Mouse (Mus musculus) A20 (cell line): Measurements from ENCODE around the gene Ank3.

Experiments used
- DNase-seq: peaks from one replicate; pipeline ENCODE4 v3.0.0-alpha.2; 2011; ENCODE audit warnings: low read depth, low spot score

Ank3 gene

GRCm38 (mm10) chr10:69829236-69829635 is 430.7 kb downstream of the Ank3 start:
- DNase-seq = no peak

GRCm38 (mm10) chr10:69831568-69831967 is 433.0 kb downstream of the Ank3 start:
- DNase-seq = no peak

- DNase-seq = no peak
These were observed 433.7 kb downstream of the Ank3 start for GRCm38 (mm10) chr10:69832241-69832640.

- no peak for DNase-seq
These were observed 434.2 kb downstream of the Ank3 start for GRCm38 (mm10) chr10:69832822-69833221.

- no peak for DNase-seq
These were observed 436.1 kb downstream of the Ank3 start for GRCm38 (mm10) chr10:69834700-69835099.

- DNase-seq = peak; percentile 58
These were observed 447.2 kb downstream of the Ank3 start for GRCm38 (mm10) chr10:69845749-69846148.

- peak; percentile 29 for DNase-seq
These were observed 454.0 kb downstream of the Ank3 start for GRCm38 (mm10) chr10:69852366-69853091.

GRCm38 (mm10) chr10:69854587-69855185 is 456.1 kb downstream of the Ank3 start:
- no peak for DNase-seq

- no peak for DNase-seq
These were observed 459.4 kb downstream of the Ank3 start for GRCm38 (mm10) chr10:69858011-69858410.

GRCm38 (mm10) chr10:69858897-69859605 is 460.5 kb downstream of the Ank3 start:
- no peak for DNase-seq

GRCm38 (mm10) chr10:69859848-69860479 is 461.4 kb downstream of the Ank3 start:
- no peak for DNase-seq

- no peak for DNase-seq
These were observed 464.3 kb downstream of the Ank3 start for GRCm38 (mm10) chr10:69862829-69863228.

- peak; percentile 76 for DNase-seq
These were observed 471.8 kb downstream of the Ank3 start for GRCm38 (mm10) chr10:69870348-69870747.

GRCm38 (mm10) chr10:69870947-69871346 is 472.4 kb downstream of the Ank3 start:
- DNase-seq = no peak

- no peak for DNase-seq
These were observed 473.7 kb downstream of the Ank3 start for GRCm38 (mm10) chr10:69872182-69872741.

- no peak for DNase-seq
These were observed 474.3 kb downstream of the Ank3 start for GRCm38 (mm10) chr10:69872892-69873291.

GRCm38 (mm10) chr10:69874806-69875205 is 476.2 kb downstream of the Ank3 start:
- no peak for DNase-seq

- DNase-seq = no peak
These were observed 485.5 kb downstream of the Ank3 start for GRCm38 (mm10) chr10:69883935-69884680.

GRCm38 (mm10) chr10:69888399-69888798 is 489.8 kb downstream of the Ank3 start:
- peak; percentile 80 for DNase-seq

GRCm38 (mm10) chr10:69889779-69890178 is 491.2 kb downstream of the Ank3 start:
- DNase-seq = peak; percentile 64

GRCm38 (mm10) chr10:69890389-69890985 is 491.9 kb downstream of the Ank3 start:
- DNase-seq = peak; percentile 12
